Mouse (Mus musculus) kidney, adult 2 months (tissue): ENCODE results near the gene Dctn1.

Experiments used
- CTCF ChIP-seq: fragments of 200-500 bp; conservative IDR thresholded peaks from 2 replicates; pipeline ENCODE4 v1.5.1; 2011; ENCODE audit warnings: low read depth, mild to moderate bottlenecking, control low read depth, low read length, moderate library complexity, mixed read lengths; ENCODE audit not compliant: insufficient read depth, insufficient read length
- POLR2A ChIP-seq: fragments of 200-500 bp; IDR thresholded peaks from one replicate; pipeline ENCODE4 v1.6.1; 2011; ENCODE audit warnings: low read depth, low read length, control low read depth

DNA sequence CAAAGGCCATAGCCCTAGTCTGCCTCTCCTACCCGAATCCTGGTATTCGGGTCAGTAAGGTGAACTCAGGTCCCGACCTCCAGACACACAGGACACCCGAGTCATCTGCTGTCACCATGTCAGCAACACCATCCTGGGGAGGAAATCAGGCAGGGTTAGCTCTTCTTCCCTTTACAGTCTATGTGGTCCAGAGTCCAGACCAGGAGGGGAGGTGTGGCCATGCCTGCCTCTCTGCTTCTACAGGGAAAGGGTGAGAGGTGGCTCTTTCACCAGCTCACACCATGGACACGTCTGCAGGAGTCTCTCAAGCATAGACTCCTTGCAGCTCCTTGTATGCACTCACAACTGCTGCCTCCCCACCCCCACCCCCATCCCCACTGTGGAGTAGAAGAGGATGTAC is 12.2 kb upstream of the Dctn1 start:
- no peak for TF ChIP-seq CTCF
- TF ChIP-seq POLR2A = no peak
